Mouse (Mus musculus) left cerebral cortex, postnatal 36 days (tissue): ENCODE data around the gene Ap2m1. TPM values are rescaled to one million over a fixed set of nuclear protein-coding genes. Genes with fewer than 3 reads are reported as not detected.
"Not testable (repeated sequence)": the region's sequence is repeated elsewhere in the genome, so short reads cannot be mapped to it uniquely, and the experiment has no call there.

Experiments
- DNase-seq, 2 experiments: peaks; one replicate each; pipeline ENCODE4 v3.0.0; 2021 to 2022; ENCODE audit warnings: low spot score in 2 of 2, mixed read lengths in 1 of 2
- intact Hi-C: fragments of 180-260 bp; cut with DNase I; formaldehyde crosslinking; loops from one replicate; pipeline ENCODE4 v1.15.1; 2025
- total RNA-seq, 2 experiments: library from RNA; stranded (reverse); gene quantifications; 2 replicates each; pipeline ENCODE4 v1.2.3; 2021

Ap2m1 gene
- 100 to 1,000 TPM; 792 to 907 TPM for total RNA-seq

DNA sequence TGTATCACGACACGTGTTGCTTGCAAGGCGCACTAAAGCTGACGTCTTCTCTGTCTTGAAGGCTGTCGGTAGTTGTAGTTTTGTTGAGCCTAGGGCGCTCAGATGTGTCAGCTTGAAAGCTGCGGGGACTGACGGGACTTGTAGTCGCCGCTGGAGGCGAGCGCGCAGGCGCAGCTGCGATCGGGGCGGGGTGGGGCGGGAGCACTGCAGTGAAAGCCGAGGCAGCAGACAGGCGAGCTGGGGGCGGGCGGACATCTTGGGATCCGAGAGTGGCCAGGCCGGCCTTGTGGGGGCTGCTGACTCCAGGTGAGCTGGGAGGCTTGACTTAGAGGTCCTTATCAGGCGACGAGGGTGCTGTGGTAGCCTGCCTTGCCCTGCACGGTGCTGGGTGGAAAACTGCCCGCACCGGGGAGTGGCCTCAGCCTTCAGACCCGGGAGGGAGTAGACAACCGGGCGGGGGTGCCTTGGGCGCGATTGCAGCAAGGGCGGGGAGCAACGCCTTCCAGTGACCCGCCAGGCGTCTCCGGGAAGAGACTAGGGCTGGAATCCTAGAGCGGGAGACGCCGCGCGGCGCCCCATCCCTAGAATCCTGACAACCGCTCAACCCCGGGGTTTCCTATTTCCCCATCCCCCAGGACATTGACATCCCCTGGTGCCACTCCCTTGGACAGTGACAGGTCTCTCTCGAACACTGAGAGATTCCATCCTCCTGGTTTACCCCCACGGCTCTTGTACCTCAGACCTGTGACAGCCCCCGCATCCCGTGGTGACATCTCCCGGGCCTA is at the start of gene Ap2m1:
Gene Ap2m1 (plus strand): TSS at position 183 of the 785 bp plus-strand sequence.
- DNase-seq = peak; percentile 93
- intact Hi-C loops = loop anchor here (5.0 kb wide), 1 partner anchor 38 kb away; the partner anchor contains the start of gene Eif2b5

DNA sequence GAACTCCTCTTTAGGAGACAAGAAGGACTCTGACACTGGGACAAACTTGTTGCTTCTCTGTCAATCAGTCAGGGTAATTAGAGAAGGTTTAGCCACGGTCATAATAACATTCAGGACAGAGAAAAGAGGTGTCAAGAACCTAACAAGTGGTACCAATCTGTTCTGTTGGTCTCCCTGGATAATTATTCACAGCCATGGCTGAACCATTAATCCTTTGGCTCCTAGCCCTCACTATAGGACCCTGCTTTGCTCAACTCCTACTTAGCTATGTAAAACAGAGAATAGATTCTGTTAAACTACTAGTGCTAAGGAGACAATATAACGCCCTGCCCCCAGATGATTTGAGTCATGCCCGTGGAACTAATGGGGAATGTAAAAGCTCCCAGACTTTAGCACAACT is 49.2 kb upstream of the Ap2m1 start:
- intact Hi-C loops = no loop called here
- no peak for DNase-seq

DNA sequence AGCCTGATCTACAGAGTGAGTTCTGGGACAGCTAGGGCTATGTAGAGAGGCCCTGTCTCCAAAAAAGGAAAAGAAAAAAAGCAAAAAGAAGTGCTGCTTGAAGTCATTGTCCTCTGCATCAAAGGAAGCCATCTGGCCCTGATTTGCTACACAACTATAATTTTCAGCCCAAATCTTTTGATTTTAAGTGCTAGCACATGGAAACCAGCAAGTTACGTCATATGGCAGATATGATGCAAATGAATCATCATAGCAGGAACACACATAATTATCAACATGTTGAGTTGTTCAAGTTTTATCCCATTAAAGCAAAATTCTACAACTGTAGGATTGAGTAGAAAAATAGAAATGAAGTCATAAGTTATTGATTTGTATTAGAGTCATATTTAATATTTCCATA is 47.1 kb upstream of the Ap2m1 start:
- no peak for DNase-seq
- intact Hi-C loops = no loop called here

DNA sequence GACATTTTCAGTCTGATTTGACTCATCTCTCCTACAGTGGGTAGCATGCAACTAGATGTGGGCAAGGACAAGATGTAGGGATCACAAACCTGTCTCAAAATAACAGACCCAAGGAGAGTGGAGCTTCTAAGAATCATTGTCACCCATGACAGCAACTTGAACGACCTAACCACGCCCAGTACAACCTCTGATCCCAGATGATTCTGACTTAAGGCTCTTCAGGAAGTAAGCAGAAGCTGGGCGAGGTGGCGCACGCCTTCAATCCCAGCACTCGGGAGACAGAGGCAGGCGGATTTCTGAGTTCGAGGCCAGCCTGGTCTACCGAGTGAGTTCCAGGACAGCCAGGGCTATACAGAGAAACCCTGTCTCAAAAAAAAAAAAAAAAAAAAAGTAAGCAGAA is 46.5 kb upstream of the Ap2m1 start:
- intact Hi-C loops, DNase-seq: not testable (repeated sequence)

GRCm38 (mm10) chr16:20489233-20489632 is 46.0 kb upstream of the Ap2m1 start:
- no peak for DNase-seq
- intact Hi-C loops = no loop called here

DNA sequence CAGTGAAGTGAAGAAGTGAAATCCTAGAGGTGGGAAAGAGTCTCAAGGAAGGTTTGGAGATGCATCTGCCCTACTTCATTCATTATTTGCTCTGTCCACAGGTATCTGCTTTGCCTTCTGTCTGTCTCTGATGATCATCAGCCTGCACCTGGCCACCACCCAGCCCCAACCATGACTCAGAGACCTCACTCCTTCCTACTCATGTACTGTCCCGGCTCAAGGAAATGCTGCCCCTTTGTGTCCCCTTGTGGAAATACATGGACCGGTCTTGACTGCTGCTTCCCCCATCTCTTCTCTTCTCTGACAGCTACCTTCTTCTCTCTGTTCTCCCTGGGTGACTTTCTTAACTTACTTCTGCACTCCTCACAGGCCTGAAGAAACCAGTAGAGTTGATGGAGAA is 44.7 kb upstream of the Ap2m1 start:
- DNase-seq = no peak
- intact Hi-C loops = no loop called here

DNA sequence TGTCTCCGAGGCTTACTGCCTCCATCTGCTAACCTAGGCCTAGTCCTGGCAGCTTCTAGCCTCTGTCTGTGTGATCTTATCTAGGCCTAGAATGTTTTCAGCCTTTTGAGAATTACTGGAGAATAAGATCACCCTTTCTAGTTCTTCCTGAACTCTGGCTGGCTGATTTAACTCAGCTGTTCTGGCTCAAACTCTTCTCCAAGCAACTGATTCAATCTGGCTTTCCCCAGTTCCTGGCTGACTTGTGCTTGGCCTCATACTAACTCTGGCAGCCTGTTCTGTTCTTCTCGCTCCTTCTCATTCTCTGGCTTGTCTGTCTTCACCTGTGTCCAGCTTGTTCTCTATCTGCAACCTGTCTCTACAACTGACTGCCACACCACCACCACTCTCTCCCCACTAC is 44.0 kb upstream of the Ap2m1 start:
- DNase-seq = no peak
- intact Hi-C loops = no loop called here

DNA sequence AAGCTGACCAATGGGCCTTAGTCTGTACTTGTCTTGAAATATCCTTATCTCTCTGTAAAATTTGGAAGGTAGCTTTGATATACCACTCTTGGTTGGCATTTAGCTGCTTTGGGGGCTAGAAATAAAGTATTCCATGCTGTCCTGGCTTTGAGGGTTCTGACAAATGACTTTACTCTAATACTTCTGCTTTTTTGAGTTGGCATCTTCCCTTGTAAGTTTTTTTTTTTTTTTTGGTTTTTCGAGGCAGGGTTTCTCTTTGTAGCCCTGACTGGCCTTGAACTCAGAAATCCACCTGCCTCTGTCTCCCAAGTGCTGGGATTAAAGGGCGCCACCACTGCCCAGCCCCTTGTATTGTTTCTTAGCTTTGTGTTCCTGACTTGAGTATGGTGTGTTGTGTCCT is 41.8 kb upstream of the Ap2m1 start:
- intact Hi-C loops = no loop called here

DNA sequence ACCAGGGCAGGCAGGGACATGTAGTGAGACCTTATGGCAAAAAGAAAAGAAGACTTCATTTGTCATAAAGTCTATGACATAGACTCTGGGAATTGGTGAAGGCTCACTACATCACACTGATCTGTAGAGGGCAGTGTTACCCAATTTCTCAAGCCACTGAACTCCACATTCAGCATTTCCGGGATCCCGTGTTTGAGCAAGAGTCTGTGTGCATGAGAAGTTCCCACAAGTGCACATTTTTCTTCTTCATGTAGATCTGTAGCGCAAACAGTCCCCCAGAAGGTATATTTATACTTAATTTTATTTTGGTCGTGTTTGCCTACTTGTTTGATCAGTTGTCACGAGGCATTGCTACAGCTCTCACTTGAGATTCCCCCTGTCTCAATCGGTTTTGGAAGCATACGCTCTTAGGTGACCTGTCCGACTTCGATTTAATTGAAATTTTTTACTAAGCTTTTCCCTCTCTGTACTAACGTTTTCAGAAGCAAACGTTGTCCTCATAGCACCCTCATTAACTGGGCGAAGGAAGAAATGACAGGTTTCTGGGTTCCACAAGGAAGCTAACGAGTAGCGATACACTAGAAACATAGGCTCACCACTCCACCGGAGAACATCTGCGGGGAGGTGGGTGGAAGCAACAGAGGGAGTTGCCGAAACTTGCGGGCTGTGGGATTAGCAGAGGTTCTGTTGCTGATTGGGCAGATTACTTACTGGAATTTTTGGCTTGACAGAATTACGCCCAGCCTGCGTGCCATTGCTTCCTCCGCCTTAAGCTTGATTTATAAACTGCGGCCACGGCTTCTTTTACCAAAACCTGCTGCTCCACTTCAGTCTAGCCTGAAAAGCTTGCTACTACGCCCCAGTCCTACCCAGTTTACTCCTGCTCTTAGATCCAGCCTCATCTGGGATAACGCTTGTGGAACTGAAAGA is 38.3 kb upstream of the Ap2m1 start:
- peak; percentile 36 to 56 for DNase-seq
- intact Hi-C loops = loop anchor here (5.0 kb wide), 2 partner anchors 40 to 155 kb away; partner anchors contain the start of genes Ap2m1 and Psmd2

More for the DNA sequence above, 41.8 kb upstream of the Ap2m1 start:
- DNase-seq = no peak

- no peak for DNase-seq
- intact Hi-C loops = loop anchor here (2.0 to 5.0 kb wide), 3 partner anchors 19 to 154 kb away; partner anchors contain the start of genes Ap2m1, Dvl3 and Psmd2
These were observed 37.1 kb upstream of the Ap2m1 start for GRCm38 (mm10) chr16:20497980-20498676.

DNA sequence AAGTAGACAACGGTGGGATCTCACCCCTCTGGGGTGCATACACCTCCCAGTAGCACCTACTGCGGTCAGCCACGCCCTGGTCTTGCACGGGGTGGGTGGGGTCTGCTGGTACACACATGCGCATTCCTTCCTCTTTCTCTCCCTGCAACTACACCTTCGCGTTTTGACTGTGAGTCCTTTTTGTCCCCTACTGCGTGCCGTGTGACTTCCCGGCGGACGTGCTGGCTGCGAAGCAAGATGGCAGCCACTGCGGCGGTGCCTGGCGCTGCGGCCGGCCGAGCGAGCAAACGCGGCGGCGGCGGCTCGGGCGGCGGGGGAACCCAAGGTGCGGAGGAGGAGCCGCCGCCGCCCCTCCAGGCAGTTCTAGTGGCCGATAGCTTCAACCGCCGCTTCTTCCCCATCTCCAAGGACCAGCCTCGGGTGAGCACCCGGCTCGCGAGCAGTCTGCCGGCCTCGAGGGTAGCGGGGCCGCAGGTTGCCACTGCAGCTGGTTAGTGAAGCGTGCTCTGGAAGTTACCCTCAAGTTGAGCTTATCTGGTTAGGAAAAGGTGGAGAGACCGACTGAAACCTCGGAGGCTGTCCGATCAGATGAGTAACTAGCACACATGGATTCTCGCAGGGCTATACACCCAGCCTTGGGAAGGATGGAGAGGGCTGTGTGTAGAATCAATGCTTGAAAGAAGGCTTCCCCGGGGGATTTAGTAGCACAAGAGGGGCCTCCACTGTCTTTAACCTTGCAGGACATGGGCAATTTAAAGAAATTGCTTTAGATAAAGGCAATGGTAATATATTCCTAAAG is 36.4 kb upstream of the Ap2m1 start, which contains the start of gene Eif2b5:
Gene Eif2b5 (plus strand): TSS at position 141 of the 799 bp plus-strand sequence.
- DNase-seq = peak; percentile 95 to 96
- intact Hi-C loops = loop anchor here (2.0 to 5.0 kb wide), 3 partner anchors 18 to 153 kb away; partner anchors contain the start of genes Ap2m1, Dvl3 and Psmd2

GRCm38 (mm10) chr16:20506000-20506399 is 29.3 kb upstream of the Ap2m1 start:
- peak in 1 of 2 experiments; percentile 26 for DNase-seq
- intact Hi-C loops = no loop called here

GRCm38 (mm10) chr16:20509349-20509748 is 25.9 kb upstream of the Ap2m1 start:
- no peak for DNase-seq
- intact Hi-C loops = no loop called here

- intact Hi-C loops = loop anchor here (5.0 kb wide), 1 partner anchor 36 kb away; the partner anchor contains the start of gene Abcf3
- DNase-seq = no peak
These were observed 23.9 kb upstream of the Ap2m1 start for GRCm38 (mm10) chr16:20511277-20511847.

- no peak for DNase-seq
- intact Hi-C loops = loop anchor here (2.0 to 5.0 kb wide), 2 partner anchors 17 to 136 kb away; partner anchors contain the start of genes Eif2b5 and Psmd2
These were observed 19.2 kb upstream of the Ap2m1 start for GRCm38 (mm10) chr16:20516032-20516431.

DNA sequence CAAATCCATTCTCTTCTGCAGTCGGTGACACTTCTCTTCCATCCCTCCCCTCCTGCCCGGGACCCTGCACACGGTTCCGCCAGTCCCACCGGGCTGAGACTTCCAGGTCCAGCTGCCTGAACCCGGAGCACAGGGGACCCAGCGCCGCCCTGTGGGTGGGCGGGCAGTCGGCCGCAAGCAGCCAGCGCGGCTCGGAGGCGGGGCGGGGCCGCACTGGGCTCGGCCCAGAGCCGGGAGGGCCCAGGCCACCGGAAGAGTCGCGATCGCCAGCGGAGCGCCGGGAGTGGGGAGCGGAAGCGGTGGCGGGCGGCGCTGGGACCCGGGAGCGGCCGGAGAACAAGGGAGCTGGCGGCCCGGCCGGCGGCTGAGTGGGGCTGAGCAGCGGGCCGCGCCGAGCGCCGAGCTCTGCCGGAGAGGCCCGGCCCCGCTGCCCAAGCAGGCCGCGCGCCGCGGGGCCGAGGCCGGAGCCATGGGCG is 18.5 kb upstream of the Ap2m1 start, which contains the start of gene Dvl3:
Gene Dvl3 (plus strand): TSS at position 257 of the 476 bp plus-strand sequence.
- DNase-seq = peak; percentile 86 to 90
- intact Hi-C loops = loop anchor here (2.0 to 5.0 kb wide), 2 partner anchors 18 to 136 kb away; partner anchors contain the start of genes Eif2b5 and Psmd2

DNA sequence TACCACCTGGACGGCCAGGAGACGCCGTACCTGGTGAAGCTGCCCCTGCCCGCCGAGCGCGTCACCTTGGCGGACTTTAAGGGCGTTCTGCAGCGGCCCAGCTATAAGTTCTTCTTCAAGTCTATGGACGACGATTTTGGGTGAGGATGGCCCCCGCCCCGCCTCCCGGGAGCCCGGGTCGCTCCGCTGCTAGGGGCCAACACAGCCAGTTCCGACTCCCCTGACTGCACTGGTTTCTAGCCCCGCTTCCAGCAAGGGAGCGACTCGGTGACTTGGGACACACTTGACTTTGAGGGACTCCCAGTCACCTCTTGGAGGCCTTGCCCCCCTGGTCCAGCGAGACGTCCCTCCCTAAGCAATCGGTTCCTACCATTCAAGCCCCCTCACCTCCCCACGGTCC is 18.1 kb upstream of the Ap2m1 start:
- intact Hi-C loops = loop anchor here (2.0 to 5.0 kb wide), 2 partner anchors 18 to 135 kb away; partner anchors contain the start of genes Eif2b5 and Psmd2
- no peak for DNase-seq
